Mouse (Mus musculus) bone marrow macrophage, adult 2 months (primary cell): Measurements from ENCODE around the gene Aprt.

Source experiments
- CTCF ChIP-seq: IDR thresholded peaks from 2 replicates; pipeline ENCODE4 v1.5.1; 2012; ENCODE audit warnings: low read depth, mild to moderate bottlenecking, low read length, moderate library complexity
- POLR2A ChIP-seq: IDR thresholded peaks from 2 replicates; pipeline ENCODE4 v1.6.1; 2012; ENCODE audit warnings: mild to moderate bottlenecking, low read depth, low read length, borderline replicate concordance

- TF ChIP-seq CTCF (no peak), POLR2A (no peak)
Measured at GRCm38 (mm10) chr8:122554786-122555185, 21.9 kb downstream of the Aprt start.
